Mouse (Mus musculus) CD8-positive naive resting alpha-beta T cell, adult 2 months (primary cell): Measurements from ENCODE around the gene Olfr1423.
"Not testable (repeated sequence)": the region's sequence is repeated elsewhere in the genome, so short reads cannot be mapped to it uniquely, and the experiment has no call there.

Experiments used
- DNase-seq, 2 experiments: peaks; one replicate each; pipeline ENCODE4 v3.0.0; 2022; ENCODE audit warnings: low read depth in 2 of 2, low spot score in 2 of 2

Gene Olfr1423

GRCm38 (mm10) chr19:12041217-12041616 is at the start of gene Olfr1423:
TSS of gene Olfr1423 (minus strand) at chr19:12041317.
- no peak for DNase-seq

GRCm38 (mm10) chr19:12077631-12078030 is 36.5 kb upstream of the Olfr1423 start, which contains the start of gene Olfr1425:
TSS of gene Olfr1425 (minus strand) at chr19:12077731.
- DNase-seq, result not testable (repeated sequence)

- not testable (repeated sequence) for DNase-seq
Observed at GRCm38 (mm10) chr19:12069546-12069945, 28.4 kb upstream of the Olfr1423 start.

GRCm38 (mm10) chr19:12067806-12068205 is 26.7 kb upstream of the Olfr1423 start:
- not testable (repeated sequence) for DNase-seq

GRCm38 (mm10) chr19:12062582-12062981 is 21.5 kb upstream of the Olfr1423 start, which contains the start of gene Olfr1424:
TSS of gene Olfr1424 (minus strand) at chr19:12062682.
- not testable (repeated sequence) for DNase-seq

GRCm38 (mm10) chr19:12043163-12043562 is 2.0 kb upstream of the Olfr1423 start:
- no peak for DNase-seq

GRCm38 (mm10) chr19:12037727-12038126 is 3.4 kb downstream of the Olfr1423 start:
- no peak for DNase-seq

GRCm38 (mm10) chr19:12026606-12027005 is 14.5 kb downstream of the Olfr1423 start:
- no peak for DNase-seq

GRCm38 (mm10) chr19:12025333-12025732 is 15.8 kb downstream of the Olfr1423 start:
- no peak for DNase-seq

- DNase-seq, result no peak
Observed at GRCm38 (mm10) chr19:12024149-12024548, 17.0 kb downstream of the Olfr1423 start.

- DNase-seq, result no peak
Observed at GRCm38 (mm10) chr19:12016192-12016591, 24.9 kb downstream of the Olfr1423 start.

- no peak for DNase-seq
Observed at GRCm38 (mm10) chr19:12015708-12016107, 25.4 kb downstream of the Olfr1423 start.

- peak; percentile 30 to 53 for DNase-seq
Observed at GRCm38 (mm10) chr19:12013228-12013627, 27.9 kb downstream of the Olfr1423 start.

- DNase-seq, result no peak
Observed at GRCm38 (mm10) chr19:12012615-12013014, 28.5 kb downstream of the Olfr1423 start.

GRCm38 (mm10) chr19:12011560-12012556 is 29.3 kb downstream of the Olfr1423 start:
- DNase-seq, result peak; percentile 90 to 93

- DNase-seq, result peak; percentile 67 to 80
Observed at GRCm38 (mm10) chr19:12010916-12011559, 30.1 kb downstream of the Olfr1423 start.

- peak; percentile 40 to 44 for DNase-seq
Observed at GRCm38 (mm10) chr19:12010281-12010771, 30.8 kb downstream of the Olfr1423 start.

- DNase-seq, result peak; percentile 69 to 75
Observed at GRCm38 (mm10) chr19:12009501-12010280, 31.4 kb downstream of the Olfr1423 start.

GRCm38 (mm10) chr19:12008410-12009380 is 32.4 kb downstream of the Olfr1423 start:
- no peak for DNase-seq
